Mouse (Mus musculus): Measurements from ENCODE around the gene Abcc6. TPM values are rescaled to one million over a fixed set of nuclear protein-coding genes. Genes with fewer than 3 reads are reported as not detected.

Gene Abcc6
- total and polyA plus RNA-seq, 3 experiments, result 2.2 to 10.5 (median 6.4) TPM

- no peak for DNase-seq (ENCODE audit: extremely low read depth)
- H3K36me3 ChIP-seq (replicated peaks in 1 of 2; ENCODE audit: control insufficient read depth in 1 of 2, insufficient read depth in 1 of 2, low read length in 1 of 2), result peaks cover 8 to 34% of the 10 kb centered on the region in 2 experiments
- peak overlapping the region; percentile 98 to 99 (median 99) for H3K4me3 ChIP-seq (replicated peaks in 1 of 3; ENCODE audit: low read depth in 2 of 3, low read length in 2 of 3, poor library complexity in 1 of 3)
- in situ Hi-C loops (cut with MboI; ENCODE audit: low pct_ligation_motif_present, low pct_unique_long_range_greater_than_20kb, low sequenced_read_pairs), result no loop called here
- H3K79me2 ChIP-seq (replicated peaks; ENCODE audit: control insufficient read depth, extremely low read depth, insufficient read depth, poor library complexity, severe bottlenecking), result peaks cover 24% of the 10 kb centered on the region
- dilution Hi-C loops (cut with MboI; ENCODE audit: extremely low pct_ligation_motif_present, extremely low pct_unique_long_range_greater_than_20kb, low sequenced_read_pairs), result no loop called here
- H3K4me2 ChIP-seq (ENCODE audit: insufficient read depth, low read depth, poor library complexity, severe bottlenecking), result peak overlapping the region; percentile 99
- H3K27ac ChIP-seq (ENCODE audit: insufficient read depth, low read depth), result no peak overlapping the region
- no peak for TF ChIP-seq CHD2 (IDR thresholded peaks at IDR 0.05; ENCODE audit: low read length)
- peak; percentile 80 for TF ChIP-seq SIN3A (IDR thresholded peaks at IDR 0.05; ENCODE audit: low read length)
- no peak; the same call in 1 of the 2 replicates for TF ChIP-seq MXI1 (IDR thresholded peaks at IDR 0.05; ENCODE audit: low read depth, low read length)
- TF ChIP-seq JUND (conservative IDR thresholded peaks at IDR 0.05; ENCODE audit: low read depth, low read length), result no peak
- TF ChIP-seq MAZ (IDR thresholded peaks at IDR 0.05; ENCODE audit: low read depth, low read length), result no peak
- no peak for TF ChIP-seq MAFK (IDR thresholded peaks at IDR 0.05; ENCODE audit: insufficient replicate concordance, low read length)
- TF ChIP-seq ZC3H11A (IDR thresholded peaks at IDR 0.05; ENCODE audit: low read depth, low read length), result no peak
- TF ChIP-seq ZMIZ1 (IDR thresholded peaks at IDR 0.05; ENCODE audit: low read depth, low read length), result peak; percentile 7; the same call in 1 of the 2 replicates
- no peak for TF ChIP-seq POLR2AphosphoS2 (IDR thresholded peaks at IDR 0.05; ENCODE audit: low read depth, low read length)
- no peak for TF ChIP-seq BHLHE40 (IDR thresholded peaks at IDR 0.05; ENCODE audit: low read depth, low read length)
- 0 out of 2 replicates have a peak, but pooled peaks have one; percentile 1 for TF ChIP-seq IRF4 (IDR thresholded peaks at IDR 0.05; ENCODE audit: low read depth, low read length)
- TF ChIP-seq PAX5 (IDR thresholded peaks at IDR 0.05; ENCODE audit: low read length), result no peak
- no peak for TF ChIP-seq CTCF (conservative IDR thresholded peaks at IDR 0.05 in 1 of 2, IDR thresholded peaks at IDR 0.05 in 1 of 2; ENCODE audit: low read depth in 2 of 2, low read length in 2 of 2)
- no peak for TF ChIP-seq USF1 (IDR thresholded peaks at IDR 0.05; ENCODE audit: low read depth, low read length)
- H3K9me3 ChIP-seq (replicated peaks; ENCODE audit: low read length), result no peaks in the 10 kb centered on the region
- peaks cover 21 to 55% of the 10 kb centered on the region in 2 experiments for H3K4me1 ChIP-seq (ENCODE audit: control insufficient read depth in 1 of 2, insufficient read depth in 2 of 2)
- H3K9ac ChIP-seq (ENCODE audit: insufficient read depth, low read depth), result peak overlapping the region; percentile 85
- no peaks in the 10 kb centered on the region for H3K27me3 ChIP-seq (replicated peaks)
These were observed 3.8 kb upstream of the Abcc6 start for GRCm38 (mm10) chr7:46033870-46034337.

- Histone ChIP-seq H3K9me3 (replicated peaks; ENCODE audit: low read length) (no peaks in the 10 kb centered on the region), H3K79me2 (replicated peaks; ENCODE audit: control insufficient read depth, extremely low read depth, insufficient read depth, poor library complexity, severe bottlenecking) (peaks cover 24% of the 10 kb centered on the region), H3K4me3 (replicated peaks in 1 of 3; ENCODE audit: low read depth in 2 of 3, low read length in 2 of 3, poor library complexity in 1 of 3) (peak within 1 kb of the TSS; percentile 98 to 99 (median 99)), H3K27me3 (replicated peaks) (no peaks in the 10 kb centered on the region), H3K4me1 (ENCODE audit: control insufficient read depth in 1 of 2, insufficient read depth in 2 of 2) (peaks cover 23 to 61% of the 10 kb centered on the region in 2 experiments), H3K27ac (ENCODE audit: insufficient read depth, low read depth) (peak within 1 kb of the TSS; percentile 23; the same call in 1 of the 2 replicates), H3K4me2 (ENCODE audit: insufficient read depth, low read depth, poor library complexity, severe bottlenecking) (peak within 1 kb of the TSS; percentile 99), H3K9ac (ENCODE audit: insufficient read depth, low read depth) (peak within 1 kb of the TSS; percentile 85), H3K36me3 (replicated peaks in 1 of 2; ENCODE audit: control insufficient read depth in 1 of 2, insufficient read depth in 1 of 2, low read length in 1 of 2) (peaks cover 4 to 28% of the 10 kb centered on the region in 2 experiments)
- in situ Hi-C loops (cut with MboI; ENCODE audit: low pct_ligation_motif_present, low pct_unique_long_range_greater_than_20kb, low sequenced_read_pairs) (no loop called here), dilution Hi-C loops (cut with MboI; ENCODE audit: extremely low pct_ligation_motif_present, extremely low pct_unique_long_range_greater_than_20kb, low sequenced_read_pairs) (no loop called here)
- peak; percentile 94 for DNase-seq (ENCODE audit: extremely low read depth)
- peak; percentile 45; the same call in 1 of the 2 replicates for TF ChIP-seq KAT2A (IDR thresholded peaks at IDR 0.05; ENCODE audit: insufficient replicate concordance, low read length)
- peak; percentile 43; the same call in 1 of the 2 replicates for TF ChIP-seq BHLHE40 (IDR thresholded peaks at IDR 0.05; ENCODE audit: low read depth, low read length)
- TF ChIP-seq MXI1 (IDR thresholded peaks at IDR 0.05; ENCODE audit: low read depth, low read length), result peak; percentile 94
- TF ChIP-seq UBTF (IDR thresholded peaks at IDR 0.05; ENCODE audit: low read depth, low read length), result 0 out of 2 replicates have a peak, but pooled peaks have one; percentile 58
- TF ChIP-seq TCF12 (IDR thresholded peaks at IDR 0.05; ENCODE audit: low read depth, low read length), result peak; percentile 83; the same call in 1 of the 2 replicates
- no peak for TF ChIP-seq USF2 (conservative IDR thresholded peaks at IDR 0.05; ENCODE audit: low read depth, low read length)
- peak; percentile 95 for TF ChIP-seq NRF1 (IDR thresholded peaks at IDR 0.05; ENCODE audit: low read depth, low read length)
- peak; percentile 29 to 83 for TF ChIP-seq CTCF (conservative IDR thresholded peaks at IDR 0.05 in 1 of 2, IDR thresholded peaks at IDR 0.05 in 1 of 2; ENCODE audit: low read depth in 2 of 2, low read length in 2 of 2)
- TF ChIP-seq PAX5 (IDR thresholded peaks at IDR 0.05; ENCODE audit: low read length), result no peak
- peak; percentile 93 for TF ChIP-seq GABPA (IDR thresholded peaks at IDR 0.05; ENCODE audit: insufficient replicate concordance, low read depth, low read length)
- peak; percentile 30; the same call in 1 of the 2 replicates for TF ChIP-seq IRF4 (IDR thresholded peaks at IDR 0.05; ENCODE audit: low read depth, low read length)
- TF ChIP-seq SMC3 (IDR thresholded peaks at IDR 0.05; ENCODE audit: low read depth, low read length), result no peak
- TF ChIP-seq POLR2A (IDR thresholded peaks at IDR 0.05; ENCODE audit: low read depth, low read length), result peak; percentile 93
- TF ChIP-seq ELF1 (IDR thresholded peaks at IDR 0.05; ENCODE audit: low read depth, low read length), result peak; percentile 70
- peak; percentile 85 for TF ChIP-seq HCFC1 (IDR thresholded peaks at IDR 0.05; ENCODE audit: low read depth, low read length)
- peak; percentile 34; the same call in 1 of the 2 replicates for TF ChIP-seq MEF2A (IDR thresholded peaks at IDR 0.05; ENCODE audit: borderline replicate concordance, low read depth, low read length)
- peak; percentile 69 for TF ChIP-seq MAX (IDR thresholded peaks at IDR 0.05; ENCODE audit: low read length)
- TF ChIP-seq JUN (IDR thresholded peaks at IDR 0.05; ENCODE audit: insufficient read depth, low read depth, low read length), result no peak
- no peak for TF ChIP-seq EP300 (IDR thresholded peaks at IDR 0.05; ENCODE audit: low read length)
- TF ChIP-seq ZMIZ1 (IDR thresholded peaks at IDR 0.05; ENCODE audit: low read depth, low read length), result 0 out of 2 replicates have a peak, but pooled peaks have one; percentile 61
- TF ChIP-seq MYC (IDR thresholded peaks at IDR 0.05; ENCODE audit: low read depth, low read length), result peak; percentile 74; the same call in 1 of the 2 replicates
These were observed 3.2 kb upstream of the Abcc6 start, which contains the start of gene Nomo1 for GRCm38 (mm10) chr7:46033109-46033869. TSS of gene Nomo1 (plus strand) at chr7:46033698.
